Mouse (Mus musculus): ENCODE measurements at regions not wholly inside any gene's neighbourhood (a gene's known extent, or its start where the extent isn't known, plus 50 kb on each side); places are given as distances from the start of the nearest gene placed in this dataset.

DNA sequence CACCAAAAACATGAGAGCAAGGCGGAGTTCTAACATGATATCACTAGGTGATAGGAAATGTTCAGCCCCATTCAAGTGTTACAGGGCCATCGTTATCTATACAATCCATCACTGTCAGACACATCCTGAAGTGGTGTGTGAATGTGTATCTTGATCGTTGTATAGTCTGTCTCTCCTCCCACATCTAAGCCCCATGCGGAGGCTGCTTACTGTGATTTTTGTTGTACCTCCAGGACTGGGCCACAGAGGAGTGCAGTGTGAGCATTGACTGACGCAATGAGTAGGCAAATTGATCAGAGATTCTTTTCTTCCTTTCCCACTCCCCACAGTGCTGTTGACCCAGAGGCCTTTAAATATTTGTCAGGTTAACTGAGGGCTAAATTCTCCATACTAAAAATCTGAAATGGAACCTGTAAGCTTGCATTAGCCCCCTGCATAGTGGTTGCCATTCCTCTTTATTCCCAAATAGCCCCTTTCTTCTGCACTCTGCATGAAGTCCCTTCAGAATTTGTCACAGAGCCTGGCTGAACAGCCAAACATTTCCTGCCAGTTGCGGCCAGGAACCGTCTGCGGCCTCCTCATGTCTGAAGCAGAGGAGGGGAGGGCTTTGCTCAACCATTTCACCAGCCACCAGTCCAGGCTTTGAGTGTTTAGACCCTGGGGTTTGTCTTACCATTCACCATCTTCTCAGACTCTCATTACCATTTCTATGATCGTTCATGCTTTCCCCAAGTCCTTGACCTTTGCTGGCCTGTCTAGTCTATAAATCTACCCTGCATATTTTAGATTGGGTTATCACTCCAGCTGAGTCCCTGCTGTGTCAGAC, 119.3 kb downstream of the Ttc8 start:
- no peak for DNase-seq

DNA sequence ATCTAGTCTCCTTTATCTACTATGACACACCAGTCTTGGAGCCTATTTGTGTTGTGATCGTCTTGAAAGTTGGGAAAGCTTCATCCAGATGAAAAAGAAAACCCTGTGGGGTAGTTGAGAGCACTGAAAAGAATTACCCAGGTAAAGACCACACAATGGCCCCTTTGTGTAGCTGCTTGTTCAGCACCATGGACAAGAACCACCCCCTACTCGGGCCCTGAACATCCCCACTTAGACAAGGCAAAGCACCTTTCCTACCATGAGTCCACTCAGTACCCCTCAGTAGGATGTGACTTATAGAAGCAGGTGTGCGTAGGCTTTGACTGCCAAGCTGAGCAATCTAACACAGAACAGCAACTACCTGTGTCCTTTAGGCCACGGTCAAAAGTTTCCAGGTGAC, 121.2 kb downstream of the Ttc8 start:
- DNase-seq: no peak

DNA sequence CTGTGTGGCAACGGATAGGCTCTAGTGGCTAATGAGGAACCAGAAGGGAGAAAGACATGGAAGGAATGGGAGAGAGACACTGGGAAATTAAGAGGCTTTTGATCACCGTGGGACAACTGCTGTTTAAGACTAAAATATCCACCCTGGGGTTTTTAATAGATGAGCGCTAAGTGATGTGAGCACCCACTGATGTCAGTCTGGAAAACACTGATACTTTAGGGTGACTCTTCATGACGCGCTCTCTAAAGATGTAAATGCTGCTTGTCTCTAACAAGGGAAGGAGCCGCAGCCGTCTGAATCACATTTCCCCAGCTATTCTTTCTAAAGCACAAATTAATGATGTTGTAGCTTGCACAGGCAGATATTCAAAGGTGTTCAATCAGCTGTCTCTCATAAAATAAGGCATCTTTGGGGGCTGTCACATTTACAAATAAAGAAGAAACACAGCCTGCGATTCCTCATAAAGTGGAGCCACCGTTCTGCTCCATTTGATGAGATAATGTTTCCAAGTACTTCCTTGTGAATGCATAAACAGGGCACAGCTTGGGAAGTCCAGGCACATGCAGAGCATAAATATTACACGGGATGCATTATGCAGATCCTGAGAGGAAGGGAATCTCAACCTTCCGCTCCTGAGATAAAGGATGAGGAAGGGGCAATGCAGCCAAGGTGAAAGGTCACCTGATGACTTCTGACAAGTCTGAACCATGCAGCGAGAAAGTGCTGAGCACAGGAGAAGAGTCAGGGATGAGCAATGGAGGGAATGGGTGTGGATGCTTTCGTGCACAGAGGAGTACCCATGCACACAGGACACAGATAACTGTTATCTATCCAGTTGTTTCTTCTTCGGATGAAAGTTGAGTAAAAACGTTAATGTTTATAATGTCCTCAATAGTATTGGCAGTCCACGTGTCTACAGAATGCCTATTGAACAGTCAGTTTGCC, 122.8 kb downstream of the Ttc8 start:
- DNase-seq: no peak

DNA sequence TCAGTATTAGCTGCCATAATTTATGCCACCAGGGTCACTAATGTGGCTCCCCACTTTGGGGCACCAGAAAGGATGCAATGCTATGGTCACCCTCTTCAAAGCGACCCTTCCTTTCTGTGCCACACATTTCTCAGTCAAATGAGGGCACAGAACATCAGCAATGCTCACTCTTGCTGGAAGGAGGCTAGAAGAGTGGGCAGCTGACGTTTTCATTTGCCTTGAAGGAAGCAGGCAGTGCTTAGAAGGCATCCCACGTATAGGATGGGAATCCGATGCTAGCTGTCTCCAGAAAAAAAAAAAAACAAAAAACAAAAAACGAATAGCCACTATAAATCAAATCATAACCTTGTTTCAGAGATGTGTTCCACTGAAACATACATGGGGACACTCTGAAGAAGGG, 124.1 kb downstream of the Ttc8 start:
- no peak for DNase-seq

DNA sequence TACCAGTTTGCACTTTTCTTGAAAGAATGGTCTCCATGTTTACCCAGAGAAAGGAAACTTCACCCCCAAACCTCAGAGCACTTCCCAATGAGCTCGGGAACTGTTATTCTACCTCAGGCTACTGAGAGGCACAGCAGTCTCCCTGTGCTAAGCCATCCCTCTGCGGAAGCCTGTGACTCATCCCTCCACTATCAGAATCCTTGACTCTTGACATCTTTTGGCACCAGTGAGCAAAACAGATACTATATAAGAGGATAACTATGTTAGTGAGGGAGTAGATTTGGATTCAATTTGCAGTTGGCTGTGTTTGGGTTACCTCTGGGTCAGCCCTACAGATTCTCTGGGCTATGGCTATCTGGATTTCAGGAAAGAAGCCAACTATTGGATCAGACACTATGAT, 130.1 kb downstream of the Ttc8 start:
- DNase-seq: no peak

DNA sequence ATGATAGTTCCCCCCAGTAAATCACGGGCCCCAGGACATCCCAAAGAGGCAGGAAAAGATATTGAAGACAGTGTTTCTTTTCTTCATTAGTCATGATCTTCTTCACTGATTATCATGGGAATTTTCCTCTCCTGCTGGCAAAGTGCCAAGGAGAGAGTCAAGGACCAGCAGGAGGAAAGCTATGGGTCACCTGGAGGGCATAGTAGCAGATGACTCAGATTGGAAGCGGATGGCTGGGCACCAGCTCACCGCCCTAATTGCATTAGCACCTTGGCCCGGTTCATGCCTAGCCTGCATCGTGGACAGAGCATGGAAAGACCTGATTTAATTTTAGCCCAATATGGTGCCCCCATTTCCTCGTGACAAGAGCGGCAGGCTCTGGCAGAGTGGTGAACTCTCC, 132.2 kb downstream of the Ttc8 start:
- DNase-seq: peak; percentile 40 to 46

DNA sequence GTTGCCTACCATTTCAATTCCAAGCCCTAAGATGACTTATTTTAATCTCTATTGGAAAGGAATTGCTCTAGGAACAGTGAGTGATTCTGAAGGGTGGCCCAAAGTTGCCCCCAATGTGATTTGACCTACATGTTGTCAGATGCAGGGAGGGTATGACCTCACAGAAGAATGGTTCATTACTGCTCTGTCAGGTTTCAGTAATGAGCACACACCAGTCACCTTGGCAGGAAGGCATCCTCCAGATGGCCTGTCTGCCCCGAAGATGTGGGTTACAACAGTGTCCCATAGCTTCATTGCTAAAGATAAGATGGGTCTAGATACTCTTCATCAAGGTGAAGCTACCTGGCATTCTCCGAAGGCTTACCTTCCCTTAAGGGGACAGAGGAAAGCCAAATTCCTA, 137.1 kb downstream of the Ttc8 start:
- no peak for DNase-seq

DNA sequence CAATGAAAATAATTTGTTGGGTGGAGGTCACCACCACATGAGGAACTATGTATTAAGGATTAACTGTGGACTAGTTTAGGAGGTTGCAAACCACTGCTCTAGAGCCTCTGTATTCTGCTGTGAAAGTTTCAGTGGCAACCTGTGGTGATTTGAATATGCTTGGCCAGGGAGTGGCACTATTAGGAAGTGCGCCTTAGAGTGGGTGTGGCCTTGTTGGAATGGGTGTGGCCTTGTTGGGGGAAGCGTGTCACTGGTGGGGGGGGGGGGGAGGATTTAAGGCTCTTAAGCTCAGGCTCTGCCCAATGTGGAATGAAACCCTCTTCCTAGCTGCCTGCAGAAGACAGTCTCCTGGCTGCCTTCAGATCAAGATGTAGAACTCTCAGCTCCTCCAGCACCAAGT, 138.5 kb downstream of the Ttc8 start:
- DNase-seq: no peak

DNA sequence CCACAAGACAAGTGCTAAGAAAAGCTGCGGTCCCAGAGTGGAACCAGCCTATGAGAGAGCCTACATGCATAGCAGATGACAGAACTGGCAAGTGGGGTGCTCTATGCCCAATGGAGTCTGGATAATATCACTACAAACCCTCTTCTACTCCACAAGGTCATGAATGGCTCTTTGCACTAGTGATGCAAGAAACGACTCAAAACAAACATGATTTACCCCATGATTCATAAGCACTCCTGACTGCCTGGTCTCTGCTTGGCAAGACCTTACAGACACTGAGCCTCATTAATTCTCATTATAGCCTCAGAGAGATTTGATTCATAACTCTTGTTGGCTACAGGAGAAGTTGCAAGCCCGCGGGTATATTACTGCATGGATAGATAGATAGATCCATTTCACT, 139.1 kb downstream of the Ttc8 start:
- no peak for DNase-seq

DNA sequence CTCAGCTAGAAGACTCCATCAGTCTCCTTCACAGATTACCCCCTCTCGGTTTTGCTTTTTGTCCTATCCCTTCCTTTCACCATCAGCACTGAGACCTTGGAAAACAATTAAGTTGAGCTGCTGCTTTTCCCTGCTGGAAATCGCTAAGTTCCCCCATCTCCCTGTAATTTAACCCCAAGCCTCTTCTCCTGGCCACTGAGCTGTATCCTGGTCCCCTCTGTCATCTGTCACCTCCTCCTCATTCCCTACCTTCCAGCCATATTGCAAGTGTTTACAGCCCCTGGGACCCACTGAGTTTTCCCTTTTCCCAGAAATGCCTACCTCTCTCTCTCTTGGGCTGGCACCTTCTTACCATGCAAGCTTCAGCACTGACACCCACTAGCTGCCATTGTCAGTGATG, 140.3 kb downstream of the Ttc8 start:
- DNase-seq: no peak

DNA sequence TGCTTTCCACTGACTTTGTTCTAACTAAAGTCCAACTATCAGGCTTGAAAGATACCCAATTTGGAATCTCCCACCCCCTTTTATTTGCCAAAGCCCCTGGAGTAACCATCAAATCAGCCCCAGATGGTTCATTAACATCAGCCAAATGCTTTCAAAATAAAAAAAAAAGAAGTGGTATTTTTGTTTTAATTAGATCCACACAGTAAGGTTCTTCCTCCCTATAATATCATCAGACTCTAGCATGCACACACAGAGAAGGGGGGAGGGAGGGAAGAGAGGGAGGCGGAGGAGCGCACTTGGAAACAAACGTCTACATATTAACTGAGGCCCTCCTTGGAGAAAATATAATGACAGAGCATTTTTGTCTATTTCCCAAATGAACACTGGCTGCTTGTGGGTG, 143.1 kb downstream of the Ttc8 start:
- no peak for DNase-seq

DNA sequence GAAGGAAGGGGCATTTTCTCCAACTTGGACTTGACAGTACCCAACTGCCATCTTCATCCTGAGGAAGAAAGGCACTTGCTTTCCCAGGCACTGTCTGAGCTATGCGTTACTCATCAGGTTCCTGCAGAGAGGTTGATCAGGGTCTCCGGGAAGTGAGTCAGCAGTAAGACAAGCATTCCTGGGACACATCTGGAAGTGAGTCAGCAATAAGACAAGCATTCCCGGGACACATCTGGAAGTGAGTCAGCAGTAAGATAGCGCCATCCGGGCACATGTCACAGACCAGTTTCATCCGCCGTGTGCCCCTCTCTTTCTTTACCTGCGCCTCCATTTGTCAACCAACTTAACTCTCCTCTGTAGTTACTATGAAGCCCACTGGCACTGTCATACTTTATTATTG, 143.5 kb downstream of the Ttc8 start:
- DNase-seq: no peak

DNA sequence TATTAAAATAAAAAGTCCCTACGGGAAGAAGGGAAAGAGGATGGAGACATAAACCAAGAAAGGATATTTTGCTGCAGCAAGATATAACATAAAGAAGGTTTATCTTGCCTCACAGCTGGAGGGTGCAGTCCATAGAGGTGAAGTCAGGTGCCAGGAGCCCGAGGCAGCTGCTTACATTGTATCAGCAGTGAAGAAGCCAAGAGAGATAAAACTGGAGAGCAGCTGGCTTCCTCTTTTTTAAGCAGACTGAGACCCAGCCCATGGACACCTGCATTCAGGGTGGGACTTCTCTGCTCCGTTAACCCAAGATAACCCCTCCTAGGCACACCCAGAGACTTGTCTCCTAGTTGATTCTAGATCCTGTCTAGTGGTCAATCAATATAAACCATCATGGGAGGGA, 147.6 kb downstream of the Ttc8 start:
- DNase-seq: no peak

DNA sequence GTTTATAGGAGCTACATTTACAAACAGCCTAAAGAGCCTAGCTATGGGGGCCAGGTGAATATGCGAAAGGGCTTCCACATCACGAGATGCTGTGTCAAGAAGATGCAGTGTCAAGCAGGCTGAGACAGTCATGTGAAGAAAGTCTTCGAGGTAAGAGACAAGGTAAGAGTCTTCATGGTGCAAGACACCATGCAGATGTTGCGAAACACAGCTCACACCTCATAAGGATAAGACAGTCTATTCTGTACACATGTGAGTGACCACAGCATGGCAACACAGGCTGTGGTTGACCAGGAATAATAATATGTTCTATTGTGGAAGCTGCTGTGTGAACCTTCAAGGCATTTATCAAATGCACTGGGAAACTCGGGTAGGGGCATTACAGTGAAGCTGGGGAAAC, 153.4 kb downstream of the Ttc8 start:
- DNase-seq: no peak

DNA sequence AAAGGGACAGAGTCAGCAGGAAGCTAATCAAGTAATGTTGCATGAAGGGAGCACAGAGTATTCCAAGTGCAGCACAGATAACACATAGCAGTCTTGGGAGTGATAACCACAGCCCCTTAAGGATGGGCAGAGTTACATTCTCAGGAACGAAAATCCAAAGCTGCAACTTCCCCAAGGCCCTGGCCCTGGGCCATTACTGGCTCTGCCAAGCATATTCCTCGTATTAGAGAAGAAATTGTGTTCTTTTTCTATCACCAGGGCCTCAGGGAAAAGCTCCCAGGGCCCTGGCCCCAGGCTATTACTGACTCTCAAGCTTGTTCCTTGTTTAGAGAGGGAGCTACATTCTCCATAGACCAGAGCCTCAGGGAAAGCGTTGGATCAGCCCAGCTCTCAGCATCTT, 157.0 kb downstream of the Ttc8 start:
- DNase-seq: no peak

DNA sequence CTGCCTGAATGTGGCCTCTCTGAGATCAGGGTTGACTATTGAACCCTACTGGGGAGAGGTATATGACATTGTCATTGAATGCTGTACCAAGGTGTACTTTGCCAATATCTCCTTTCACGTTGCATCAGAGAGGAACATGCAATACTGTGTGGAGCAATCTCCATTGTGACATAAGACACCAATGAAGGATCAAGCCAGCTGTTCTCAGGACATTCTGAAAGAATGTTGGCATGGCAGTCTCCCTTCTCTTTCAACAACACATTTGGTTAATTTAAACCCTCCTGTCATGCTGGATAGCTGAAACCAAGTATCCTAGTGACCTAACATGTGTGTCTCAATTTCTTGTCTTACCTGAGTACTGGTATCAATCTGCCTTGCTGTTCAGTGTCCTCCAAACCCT, 159.5 kb downstream of the Ttc8 start:
- DNase-seq: no peak

DNA sequence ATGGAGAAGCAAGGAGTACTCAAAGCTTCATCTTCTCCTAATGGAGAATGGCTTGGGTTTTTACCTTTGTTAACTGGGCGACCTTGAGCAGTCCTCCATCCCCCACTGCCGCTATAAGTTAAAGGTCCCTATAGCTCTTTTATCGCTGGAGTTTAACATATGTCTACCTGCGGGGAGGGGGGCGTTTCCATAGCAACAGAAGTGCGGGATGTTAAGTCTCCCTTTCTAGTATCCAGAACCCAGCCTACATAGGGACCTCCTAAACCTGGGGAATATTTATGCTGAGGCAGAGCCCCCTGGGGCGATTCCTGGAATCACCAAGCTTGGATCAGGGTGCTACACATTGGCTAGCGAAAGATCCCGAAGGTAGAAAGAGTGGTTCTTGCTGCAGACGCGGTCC, 163.2 kb downstream of the Ttc8 start:
- no peak for DNase-seq

DNA sequence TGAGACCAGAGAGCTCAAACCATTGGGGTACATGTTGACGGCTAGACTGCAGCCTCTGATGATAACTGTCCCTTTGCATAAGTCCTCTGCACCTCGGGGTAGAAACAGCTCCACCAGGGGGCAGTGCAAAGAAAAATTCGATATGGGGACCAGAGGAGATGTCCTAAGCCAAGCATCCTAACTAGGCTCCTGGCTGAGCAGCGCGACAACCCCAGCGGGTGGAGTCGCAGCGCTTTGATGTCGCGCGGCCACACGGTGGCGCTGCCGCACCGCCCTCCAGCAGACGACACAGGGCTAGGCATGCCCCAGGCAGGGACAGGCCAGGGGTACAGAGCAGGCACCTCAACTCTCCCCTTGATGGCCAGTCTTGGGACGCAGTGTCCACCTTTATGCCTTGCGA, 163.8 kb downstream of the Ttc8 start:
- DNase-seq: peak; percentile 78 to 84

DNA sequence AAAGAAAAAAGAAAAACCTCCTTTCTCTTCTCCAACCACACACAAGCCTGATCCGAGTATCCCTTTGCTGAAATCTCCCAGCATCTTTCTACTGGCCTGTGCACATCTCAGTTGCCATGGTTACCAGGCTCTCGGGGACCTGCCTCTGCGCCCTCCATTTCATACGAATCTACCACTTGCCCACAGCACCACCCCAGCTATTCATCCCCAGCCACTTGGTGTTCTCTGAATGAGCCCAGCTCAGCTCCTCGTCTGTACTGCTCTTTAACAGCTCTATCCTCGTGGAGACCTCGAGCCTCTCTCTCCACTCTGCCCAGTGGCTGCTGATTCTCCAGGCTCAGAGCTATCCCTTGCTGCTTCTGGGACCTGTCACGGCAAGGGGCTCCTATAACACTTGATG, 166.9 kb downstream of the Ttc8 start:
- no peak for DNase-seq

DNA sequence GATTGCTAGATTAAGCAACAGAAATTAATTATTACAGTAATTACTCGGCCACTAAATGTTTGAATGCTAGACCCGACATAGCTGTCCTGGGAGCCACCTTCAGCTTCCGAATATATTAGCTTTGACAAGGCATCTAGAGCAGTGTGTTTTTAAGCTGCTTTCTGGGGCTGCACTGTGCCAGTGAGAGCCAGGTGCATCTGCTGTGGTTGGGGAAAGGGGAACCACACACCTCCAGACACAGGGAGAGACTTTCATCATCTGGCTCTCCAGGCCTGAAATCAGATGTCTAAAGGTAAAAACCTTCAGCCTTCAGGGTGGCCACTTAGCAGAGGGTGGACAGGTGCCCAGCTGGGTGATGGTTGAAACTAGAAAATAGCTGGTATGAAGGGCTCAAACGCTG, 171.4 kb downstream of the Ttc8 start:
- DNase-seq: no peak

DNA sequence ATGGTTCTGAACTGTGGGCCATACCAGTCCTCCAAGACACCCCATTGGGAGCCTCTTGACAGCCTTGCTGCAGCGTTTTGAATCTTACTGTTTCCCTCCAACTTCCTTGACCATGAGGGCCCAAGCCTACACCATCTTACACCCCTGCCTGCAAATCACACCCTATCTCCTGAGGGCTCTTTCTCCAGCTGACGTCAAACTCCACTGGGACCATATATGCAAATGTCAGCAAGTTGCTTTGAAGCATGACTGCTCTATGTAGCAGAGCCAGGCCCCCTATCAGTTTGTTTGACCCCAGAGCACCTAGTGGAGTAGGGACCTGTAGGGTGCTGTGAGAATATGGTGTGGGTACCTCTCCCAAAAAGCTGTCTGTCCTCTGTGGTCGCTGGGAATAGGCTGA, 172.8 kb downstream of the Ttc8 start:
- no peak for DNase-seq

DNA sequence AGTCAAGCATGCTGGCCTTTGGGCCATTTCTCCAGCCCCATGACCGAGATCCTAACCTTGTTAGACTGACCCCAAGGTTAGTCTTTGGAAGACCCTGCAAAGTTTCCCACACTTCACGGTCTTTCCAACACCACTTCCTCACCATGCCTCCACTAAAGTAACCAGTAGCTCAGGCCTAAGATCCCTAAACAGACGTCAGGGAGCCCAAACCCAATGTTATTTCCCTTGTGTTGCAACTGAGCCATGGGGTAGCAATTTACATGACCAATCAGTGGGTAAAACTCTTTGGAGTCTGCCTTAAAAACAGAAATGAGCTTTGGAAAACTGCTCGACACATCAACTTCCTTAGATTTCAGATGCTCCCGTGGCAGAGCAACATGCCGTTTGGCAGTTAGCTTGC, 173.6 kb downstream of the Ttc8 start:
- no peak for DNase-seq

DNA sequence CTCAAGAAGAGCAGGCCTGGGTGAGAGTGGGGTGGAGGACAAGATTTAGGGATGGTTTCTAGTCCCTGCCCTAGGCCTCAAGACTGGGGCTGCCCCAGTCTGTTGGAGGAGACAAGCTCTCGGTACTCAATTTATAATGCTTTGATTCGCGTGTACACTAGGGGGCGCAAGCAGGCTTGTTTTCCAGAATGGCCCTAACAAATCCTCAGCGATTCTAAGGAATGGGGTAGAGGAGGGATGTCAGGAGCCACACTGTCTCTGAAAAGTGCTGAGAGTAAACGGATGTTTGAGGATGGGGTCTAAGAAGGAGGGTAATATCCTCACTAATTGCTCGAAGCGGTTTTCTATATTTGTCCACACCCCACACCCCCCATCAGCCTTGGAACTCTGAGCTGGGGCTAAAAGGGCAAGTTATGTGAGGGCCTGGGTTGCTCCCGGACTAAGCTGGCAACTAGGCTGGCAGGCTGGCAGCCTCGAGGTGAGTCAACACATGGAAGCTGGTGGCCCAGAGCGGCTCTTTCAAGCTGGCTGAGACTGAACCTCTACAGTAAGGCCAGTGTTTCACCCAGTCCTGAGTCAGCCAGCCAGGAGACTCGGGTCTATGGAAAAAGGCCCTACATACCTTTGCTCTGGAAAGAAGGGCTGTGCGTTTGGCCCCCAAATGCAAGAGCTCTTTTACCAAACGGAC, 176.7 kb downstream of the Ttc8 start:
- DNase-seq: peak; percentile 85 to 92

All from kidney, postnatal 25 days (tissue).